Mouse (Mus musculus) ES-Bruce4 (cell line): ENCODE measurements around the gene E2f8. TPM values are rescaled to one million over a fixed set of nuclear protein-coding genes. Genes with fewer than 3 reads are reported as not detected.

Source experiments
- H3K27ac ChIP-seq: 2 replicates; pipeline ENCODE4 v1.5.1; 2012; ENCODE audit warnings: low read length, inconsistent platforms; ENCODE audit not compliant: insufficient read depth
- H3K27me3 ChIP-seq: 2 replicates; pipeline ENCODE4 v1.6.1; 2012; ENCODE audit warnings: mild to moderate bottlenecking, low read length, inconsistent platforms; ENCODE audit not compliant: control insufficient read depth, poor library complexity, insufficient read depth, severe bottlenecking
- H3K36me3 ChIP-seq: 2 replicates; pipeline ENCODE4 v1.6.1; 2012; ENCODE audit warnings: inconsistent platforms, mild to moderate bottlenecking, low read length, moderate library complexity; ENCODE audit not compliant: control insufficient read depth, poor library complexity, insufficient read depth, severe bottlenecking
- H3K4me1 ChIP-seq: one replicate; pipeline ENCODE4 v1.8.1; 2011; ENCODE audit warnings: low read length; ENCODE audit not compliant: control insufficient read depth, insufficient read depth
- H3K4me3 ChIP-seq: 2 replicates; pipeline ENCODE4 v1.5.1; 2011; ENCODE audit warnings: low read depth, mild to moderate bottlenecking, low read length
- H3K9ac ChIP-seq: 2 replicates; pipeline ENCODE4 v1.6.1; 2012; ENCODE audit warnings: low read depth, mild to moderate bottlenecking, inconsistent platforms; ENCODE audit not compliant: poor library complexity, severe bottlenecking
- H3K9me3 ChIP-seq: replicated peaks from 2 replicates; pipeline ENCODE4 v1.6.1; 2012; ENCODE audit warnings: mild to moderate bottlenecking, low read length, inconsistent platforms; ENCODE audit not compliant: control insufficient read depth, poor library complexity, insufficient read depth, severe bottlenecking
- CTCF ChIP-seq: IDR thresholded peaks from one replicate; pipeline ENCODE4 v1.8.1; 2011; ENCODE audit warnings: low read depth, low read length
- EP300 ChIP-seq: IDR thresholded peaks from 2 replicates; pipeline ENCODE4 v1.6.1; 2011; ENCODE audit warnings: low read depth, low read length; ENCODE audit not compliant: insufficient read depth
- POLR2A ChIP-seq: IDR thresholded peaks from one replicate; pipeline ENCODE4 v1.8.1; 2011; ENCODE audit warnings: low read length; ENCODE audit not compliant: insufficient read depth
- polyA plus RNA-seq: library from polyadenylated mRNA; stranded (reverse); fragments of >200 nt; gene quantifications from 2 replicates; pipeline ENCODE4 v1.2.4, GENCODE M21; 2011; ENCODE audit warnings: low read depth; ENCODE audit not compliant: missing spikeins, insufficient read depth, insufficient read length

The E2f8 gene
- polyA plus RNA-seq, result 24.9 and 25.1 TPM in 2 replicates

DNA sequence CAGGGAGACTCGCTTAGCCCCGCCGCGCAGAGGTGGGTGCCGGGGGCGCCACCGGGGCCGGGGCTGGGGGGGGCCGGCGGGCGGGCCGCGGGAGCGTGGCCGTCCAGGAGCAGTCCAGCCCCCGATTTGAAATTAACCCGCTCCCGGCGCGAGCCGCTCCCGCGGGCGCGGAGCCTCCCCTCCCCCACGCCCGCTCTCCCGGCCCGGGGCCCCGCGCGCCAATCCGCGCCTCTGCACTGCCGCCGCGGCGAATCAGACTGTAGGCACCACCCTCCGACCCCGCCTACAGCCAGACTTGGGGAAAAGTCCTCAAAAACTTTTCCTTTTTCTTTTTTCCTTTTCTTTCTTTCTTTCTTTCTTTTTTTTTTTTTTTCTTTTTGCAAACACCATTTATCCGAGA, at the start of gene E2f8:
E2f8 (minus strand) TSS at position 111 of the 400 bp plus-strand sequence.
- Histone ChIP-seq H3K4me1 (no peaks in the 10 kb centered on the region), H3K36me3 (peaks cover 8% of the 10 kb centered on the region), H3K9me3 (no peaks in the 10 kb centered on the region), H3K4me3 (peak within 1 kb of the TSS; percentile 85), H3K9ac (peak within 1 kb of the TSS; percentile 94), H3K27me3 (no peaks in the 10 kb centered on the region), H3K27ac (no peak within 1 kb of the TSS)
- TF ChIP-seq POLR2A, result no peak
- no peak for TF ChIP-seq EP300
- TF ChIP-seq CTCF, result no peak

DNA sequence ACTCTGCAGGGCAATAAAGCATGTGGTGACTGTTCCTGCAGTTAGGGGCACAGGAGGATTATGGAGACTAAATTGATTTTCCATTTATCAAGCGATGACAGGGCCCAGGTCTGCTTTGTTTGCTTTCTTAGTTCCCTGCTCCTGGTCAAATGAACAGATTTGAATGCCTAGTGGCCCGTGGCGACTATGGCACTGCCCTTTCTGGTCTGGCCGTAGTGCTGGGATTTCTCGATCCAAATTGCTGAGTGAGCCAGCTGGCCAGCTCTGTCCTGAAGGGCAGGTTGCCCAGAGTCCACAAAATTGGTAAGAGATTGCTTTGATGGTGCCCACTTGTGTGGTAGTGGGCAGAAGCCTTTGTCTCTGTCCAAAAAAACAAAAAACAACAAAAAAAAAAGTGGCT, 49.0 kb upstream of the E2f8 start:
- Histone ChIP-seq H3K36me3 (no peaks in the 10 kb centered on the region), H3K4me3 (no peak overlapping the region), H3K27ac (no peak overlapping the region), H3K4me1 (no peaks in the 10 kb centered on the region), H3K9ac (no peak overlapping the region), H3K27me3 (no peaks in the 10 kb centered on the region), H3K9me3 (no peaks in the 10 kb centered on the region)
- TF ChIP-seq CTCF, result no peak
- TF ChIP-seq EP300, result no peak
- TF ChIP-seq POLR2A, result no peak

DNA sequence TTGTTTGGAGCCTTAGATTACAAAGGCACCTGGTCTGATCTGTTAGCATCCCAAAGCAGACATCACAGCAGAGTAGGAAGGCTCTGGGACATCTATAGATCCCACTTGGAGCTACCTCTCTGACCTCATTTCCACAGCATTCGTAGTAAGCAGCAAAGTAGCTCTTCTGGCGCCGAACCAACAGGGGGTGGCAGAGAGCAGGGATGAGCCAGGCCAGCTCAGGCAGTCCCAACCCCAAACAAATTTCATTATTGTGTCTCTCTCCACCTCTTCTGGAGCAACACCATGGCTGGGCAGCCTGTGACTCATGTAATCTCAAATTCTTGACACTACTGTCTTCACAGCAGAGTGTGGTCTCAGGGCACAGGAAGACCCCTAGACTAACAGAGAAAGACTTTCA, 47.0 kb upstream of the E2f8 start:
- Histone ChIP-seq H3K9me3 (no peaks in the 10 kb centered on the region), H3K9ac (no peak overlapping the region), H3K4me1 (no peaks in the 10 kb centered on the region), H3K27ac (no peak overlapping the region), H3K36me3 (no peaks in the 10 kb centered on the region), H3K27me3 (no peaks in the 10 kb centered on the region), H3K4me3 (no peak overlapping the region)
- TF ChIP-seq EP300 (no peak), POLR2A (no peak), CTCF (peak; percentile 81)

DNA sequence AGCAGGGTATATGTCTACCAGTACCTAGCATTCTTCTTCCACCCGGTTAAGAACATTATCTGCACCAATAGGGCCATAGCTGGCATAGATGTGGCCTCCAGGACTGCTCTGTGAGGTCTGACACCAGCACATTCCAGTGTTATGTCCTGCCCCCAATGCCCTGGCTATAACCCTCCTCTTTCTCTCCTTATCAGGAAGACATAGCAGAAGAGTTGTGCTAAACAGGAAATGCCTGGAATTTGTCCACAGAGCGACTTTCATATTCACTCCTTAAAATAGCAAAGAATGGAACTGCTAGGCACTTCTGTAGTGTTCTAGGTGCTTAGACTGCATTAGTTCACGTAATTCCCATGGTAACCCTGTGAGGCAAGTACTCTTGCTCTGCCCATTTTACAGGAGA, 43.8 kb upstream of the E2f8 start:
- Histone ChIP-seq H3K27ac (no peak overlapping the region), H3K27me3 (no peaks in the 10 kb centered on the region), H3K4me3 (no peak overlapping the region), H3K36me3 (no peaks in the 10 kb centered on the region), H3K4me1 (no peaks in the 10 kb centered on the region), H3K9me3 (peaks cover 12% of the 10 kb centered on the region), H3K9ac (no peak overlapping the region)
- no peak for TF ChIP-seq CTCF
- TF ChIP-seq EP300, result no peak
- no peak for TF ChIP-seq POLR2A

DNA sequence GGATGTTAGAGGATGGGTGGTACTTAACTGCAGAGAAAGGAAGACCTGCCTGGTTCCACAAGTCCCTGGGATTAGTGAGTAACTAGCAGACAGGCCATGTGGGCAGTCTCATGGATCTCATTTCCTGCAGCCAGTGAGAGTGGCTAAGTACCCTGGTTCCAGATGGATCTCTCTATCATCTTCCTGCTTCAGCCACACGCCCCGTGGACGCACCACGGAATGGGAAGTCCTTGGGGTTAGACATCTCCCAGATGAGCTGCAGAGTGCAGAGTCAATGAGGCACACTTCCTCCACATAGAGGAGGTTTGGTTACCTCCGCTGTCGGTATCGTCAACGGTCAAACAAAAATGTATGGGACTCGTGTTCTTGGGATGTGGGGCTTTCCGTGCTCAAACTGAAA, 42.2 kb upstream of the E2f8 start:
- Histone ChIP-seq H3K9ac (no peak overlapping the region), H3K4me3 (no peak overlapping the region), H3K4me1 (no peaks in the 10 kb centered on the region), H3K9me3 (peaks cover 12% of the 10 kb centered on the region), H3K27me3 (no peaks in the 10 kb centered on the region), H3K27ac (no peak overlapping the region), H3K36me3 (no peaks in the 10 kb centered on the region)
- TF ChIP-seq POLR2A (no peak), CTCF (no peak), EP300 (no peak)

DNA sequence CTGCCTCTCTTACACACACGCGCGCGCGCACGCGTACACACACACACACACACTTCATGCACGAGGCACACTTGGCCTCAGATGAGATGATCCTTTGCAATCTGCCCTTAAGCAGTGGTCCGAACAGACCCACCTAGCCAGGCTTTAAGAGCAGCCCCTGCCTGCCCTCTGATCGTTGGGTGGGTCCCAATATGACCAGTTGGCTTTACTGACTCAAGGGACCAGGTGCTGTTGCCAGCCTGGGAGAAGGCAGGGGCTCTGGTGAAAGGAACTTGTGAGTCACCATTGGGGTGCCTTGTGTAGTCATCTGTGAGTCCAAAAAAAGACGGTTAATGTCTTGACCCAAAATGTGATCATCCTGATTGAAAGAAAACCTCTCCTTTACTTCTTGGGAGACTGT, 37.0 kb upstream of the E2f8 start:
- Histone ChIP-seq H3K27ac (peak overlapping the region; percentile 33; the same call in 1 of the 2 replicates), H3K36me3 (no peaks in the 10 kb centered on the region), H3K9me3 (peaks cover 12% of the 10 kb centered on the region), H3K4me1 (peaks cover 11% of the 10 kb centered on the region), H3K9ac (no peak overlapping the region), H3K4me3 (no peak overlapping the region), H3K27me3 (no peaks in the 10 kb centered on the region)
- TF ChIP-seq CTCF (no peak), EP300 (no peak), POLR2A (no peak)
